Mouse (Mus musculus): ENCODE measurements at regions not wholly inside any gene's neighbourhood (a gene's known extent, or its start where the extent isn't known, plus 50 kb on each side); places are given as distances from the start of the nearest gene placed in this dataset.

DNA sequence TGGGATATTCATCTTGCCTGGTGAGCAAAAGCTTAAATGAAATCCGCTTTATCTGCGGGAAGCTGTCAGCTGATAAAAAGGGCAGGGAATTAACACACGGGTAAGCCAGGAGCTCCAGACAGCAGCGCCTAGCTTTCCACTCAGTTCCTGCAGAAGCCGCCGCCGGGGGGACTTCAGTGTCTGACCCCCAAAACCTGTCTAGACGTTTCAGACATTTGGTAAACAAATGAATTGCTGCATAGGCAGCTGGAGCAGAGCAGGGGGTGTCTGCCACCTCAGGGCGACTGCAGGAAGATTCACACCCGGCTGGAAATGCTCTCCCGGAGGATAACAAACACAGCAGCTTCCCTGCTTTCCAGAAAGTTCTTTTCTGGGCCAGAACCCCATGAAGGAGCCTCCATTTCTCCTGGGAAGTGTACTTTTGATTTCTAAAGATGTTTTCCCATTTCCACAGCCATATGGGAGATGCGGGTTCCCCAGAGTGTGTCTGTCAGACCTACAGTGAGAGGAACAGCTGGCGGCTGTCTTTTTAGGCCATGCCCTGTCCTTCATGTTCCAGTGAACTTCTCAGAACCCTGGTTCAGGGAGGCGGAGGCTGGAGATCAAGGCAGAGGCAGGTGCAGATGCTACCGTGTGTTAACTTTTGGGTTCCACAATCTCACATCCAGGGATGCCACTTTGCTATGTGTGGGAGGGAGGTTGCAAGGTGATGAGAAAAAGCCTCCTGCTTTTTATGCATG lies 58.7 kb upstream of the Pmepa1 start:
- no peak for ATAC-seq (ENCODE audit: low FRiP score)
- H3K4me2 ChIP-seq, result no peak overlapping the region
- H3K27me3 ChIP-seq (ENCODE audit: control insufficient read depth, insufficient read depth, low read length), result peaks cover 6% of the 10 kb centered on the region; the same call in 1 of the 2 replicates
- H3K4me1 ChIP-seq (ENCODE audit: control insufficient read depth, insufficient read depth, low read length), result peaks cover 31% of the 10 kb centered on the region
- peak overlapping the region; percentile 11; the same call in 1 of the 2 replicates for H3K27ac ChIP-seq (ENCODE audit: low read depth, low read length)
- no peak overlapping the region for H3K4me3 ChIP-seq (ENCODE audit: low read depth, low read length)
- no peak overlapping the region for H3K9ac ChIP-seq (ENCODE audit: low read length)
- no peaks in the 10 kb centered on the region for H3K36me3 ChIP-seq (ENCODE audit: control insufficient read depth, insufficient read depth, low read length)
- no peaks in the 10 kb centered on the region for H3K9me3 ChIP-seq (ENCODE audit: control insufficient read depth, low read length)
- peak; percentile 90 for DNase-seq (ENCODE audit: low spot score, missing footprints)
- WGBS, result 10% methylated on average over 15 of the region's 15 CpGs

DNA sequence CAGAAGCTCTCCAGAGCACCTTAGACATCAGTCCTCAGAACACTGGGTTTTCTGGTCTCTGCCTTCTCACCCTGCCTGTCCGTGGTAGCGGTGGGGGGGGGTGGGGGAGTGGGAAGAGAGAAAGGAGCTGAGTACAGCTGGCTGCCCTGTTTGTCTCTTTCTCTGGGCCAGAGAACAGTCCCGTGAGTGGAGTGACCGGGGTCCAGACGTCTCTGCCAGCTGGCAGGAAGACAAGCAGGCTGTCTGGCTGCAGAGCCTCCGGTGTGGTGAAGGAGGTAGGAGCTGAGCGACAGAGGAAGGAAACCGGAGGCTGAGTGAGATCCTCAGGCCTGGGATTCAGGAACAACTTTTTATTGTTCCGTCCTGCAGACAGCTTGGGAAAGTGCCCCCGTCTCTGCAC lies 59.5 kb upstream of the Pmepa1 start:
- Histone ChIP-seq H3K4me3 (ENCODE audit: low read depth, low read length) (no peak overlapping the region), H3K27me3 (ENCODE audit: control insufficient read depth, insufficient read depth, low read length) (peaks cover 6% of the 10 kb centered on the region; the same call in 1 of the 2 replicates), H3K4me1 (ENCODE audit: control insufficient read depth, insufficient read depth, low read length) (peaks cover 38% of the 10 kb centered on the region), H3K4me2 (no peak overlapping the region), H3K9ac (ENCODE audit: low read length) (peak overlapping the region; percentile 1; the same call in 1 of the 2 replicates), H3K36me3 (ENCODE audit: control insufficient read depth, insufficient read depth, low read length) (no peaks in the 10 kb centered on the region), H3K27ac (ENCODE audit: low read depth, low read length) (no peak overlapping the region), H3K9me3 (ENCODE audit: control insufficient read depth, low read length) (no peaks in the 10 kb centered on the region)
- ATAC-seq (ENCODE audit: low FRiP score) (peak; percentile 17; the same call in 1 of the 2 replicates), DNase-seq (ENCODE audit: low spot score, missing footprints) (peak; percentile 87)
- 29% methylated on average over 10 of the region's 10 CpGs for WGBS

DNA sequence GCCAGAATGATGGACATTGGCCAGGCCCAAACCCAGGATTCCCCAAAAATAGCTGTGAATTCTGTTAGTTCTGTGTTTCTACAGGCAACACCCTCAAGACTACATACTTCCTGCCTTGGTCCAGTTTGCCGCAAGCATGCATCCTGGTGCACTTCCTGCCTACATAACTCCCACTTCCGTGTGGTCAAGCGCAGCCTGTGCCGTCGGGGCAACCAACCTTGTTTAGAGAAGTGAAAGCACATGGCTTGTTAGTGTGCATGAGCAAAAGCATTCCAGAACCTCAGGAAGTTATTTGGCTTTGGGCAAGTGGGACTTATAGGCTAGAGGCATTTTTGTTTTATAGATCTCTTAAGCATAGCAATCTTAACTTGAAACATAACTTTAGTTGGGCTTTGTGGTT lies 61.3 kb upstream of the Pmepa1 start:
- H3K4me1 ChIP-seq (ENCODE audit: control insufficient read depth, insufficient read depth, low read length), result peaks cover 38% of the 10 kb centered on the region
- no peak overlapping the region for H3K4me3 ChIP-seq (ENCODE audit: low read depth, low read length)
- no peak for ATAC-seq (ENCODE audit: low FRiP score)
- no peaks in the 10 kb centered on the region for H3K36me3 ChIP-seq (ENCODE audit: control insufficient read depth, insufficient read depth, low read length)
- DNase-seq (ENCODE audit: low spot score, missing footprints), result no peak
- H3K27ac ChIP-seq (ENCODE audit: low read depth, low read length), result no peak overlapping the region
- no peak overlapping the region for H3K4me2 ChIP-seq
- 93% methylated on average over 5 of the region's 5 CpGs for WGBS
- H3K27me3 ChIP-seq (ENCODE audit: control insufficient read depth, insufficient read depth, low read length), result peaks cover 9% of the 10 kb centered on the region; the same call in 1 of the 2 replicates
- H3K9ac ChIP-seq (ENCODE audit: low read length), result no peak overlapping the region
- no peaks in the 10 kb centered on the region for H3K9me3 ChIP-seq (ENCODE audit: control insufficient read depth, low read length)

DNA sequence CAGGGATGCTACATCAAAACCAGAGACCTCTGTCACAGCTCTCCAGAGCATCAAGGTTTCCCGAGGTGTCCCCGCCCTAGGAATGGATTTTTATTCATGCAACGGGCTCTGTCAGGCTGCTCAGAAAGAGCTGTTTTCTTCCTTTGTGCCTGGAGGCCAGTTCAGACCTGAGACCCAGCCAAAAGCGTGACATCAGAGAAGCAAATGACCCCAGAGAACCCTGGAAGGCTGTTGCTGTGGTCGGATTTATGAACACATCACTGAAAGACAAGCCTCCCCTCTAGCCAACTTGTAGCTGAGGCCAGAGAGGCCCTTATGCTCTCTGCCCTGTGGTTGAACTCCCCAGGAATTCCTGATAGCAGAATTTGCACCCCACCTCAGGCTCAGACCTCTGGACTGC lies 62.3 kb upstream of the Pmepa1 start:
- DNase-seq (ENCODE audit: low spot score, missing footprints), result peak; percentile 77
- no peak overlapping the region for H3K27ac ChIP-seq (ENCODE audit: low read depth, low read length)
- H3K4me3 ChIP-seq (ENCODE audit: low read depth, low read length), result no peak overlapping the region
- 52% methylated on average over 5 of the region's 5 CpGs for WGBS
- no peaks in the 10 kb centered on the region for H3K36me3 ChIP-seq (ENCODE audit: control insufficient read depth, insufficient read depth, low read length)
- no peak for ATAC-seq (ENCODE audit: low FRiP score)
- H3K27me3 ChIP-seq (ENCODE audit: control insufficient read depth, insufficient read depth, low read length), result peaks cover 9% of the 10 kb centered on the region; the same call in 1 of the 2 replicates
- no peaks in the 10 kb centered on the region for H3K9me3 ChIP-seq (ENCODE audit: control insufficient read depth, low read length)
- peaks cover 38% of the 10 kb centered on the region for H3K4me1 ChIP-seq (ENCODE audit: control insufficient read depth, insufficient read depth, low read length)
- H3K9ac ChIP-seq (ENCODE audit: low read length), result no peak overlapping the region
- H3K4me2 ChIP-seq, result no peak overlapping the region

DNA sequence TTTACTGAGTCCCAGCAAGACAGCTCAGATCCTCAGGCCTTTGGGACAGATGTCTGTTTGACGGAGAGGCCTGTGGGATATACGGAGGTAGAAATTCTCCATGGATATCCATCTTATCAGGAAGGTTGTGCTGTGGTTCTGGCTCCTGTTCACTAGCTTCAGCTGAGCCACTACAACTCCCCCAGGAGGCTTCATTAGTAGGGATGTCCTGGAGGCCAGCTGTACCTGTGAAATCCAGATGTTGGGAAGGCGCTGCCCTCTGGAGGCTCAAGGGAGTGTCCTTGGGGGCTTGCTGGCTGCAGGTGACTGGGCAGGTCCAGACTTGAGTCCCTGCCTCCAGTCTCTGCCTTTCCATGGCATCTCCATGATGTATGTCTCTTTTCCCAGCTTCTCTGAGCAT lies 62.9 kb upstream of the Pmepa1 start:
- peaks cover 9% of the 10 kb centered on the region; the same call in 1 of the 2 replicates for H3K27me3 ChIP-seq (ENCODE audit: control insufficient read depth, insufficient read depth, low read length)
- H3K4me3 ChIP-seq (ENCODE audit: low read depth, low read length), result no peak overlapping the region
- no peak overlapping the region for H3K27ac ChIP-seq (ENCODE audit: low read depth, low read length)
- H3K9ac ChIP-seq (ENCODE audit: low read length), result no peak overlapping the region
- H3K4me2 ChIP-seq, result no peak overlapping the region
- peaks cover 1% of the 10 kb centered on the region; the same call in 1 of the 2 replicates for H3K9me3 ChIP-seq (ENCODE audit: control insufficient read depth, low read length)
- no peak for ATAC-seq (ENCODE audit: low FRiP score)
- peaks cover 35% of the 10 kb centered on the region for H3K4me1 ChIP-seq (ENCODE audit: control insufficient read depth, insufficient read depth, low read length)
- no peak for DNase-seq (ENCODE audit: low spot score, missing footprints)
- 61% methylated on average over 3 of the region's 3 CpGs for WGBS
- no peaks in the 10 kb centered on the region for H3K36me3 ChIP-seq (ENCODE audit: control insufficient read depth, insufficient read depth, low read length)

DNA sequence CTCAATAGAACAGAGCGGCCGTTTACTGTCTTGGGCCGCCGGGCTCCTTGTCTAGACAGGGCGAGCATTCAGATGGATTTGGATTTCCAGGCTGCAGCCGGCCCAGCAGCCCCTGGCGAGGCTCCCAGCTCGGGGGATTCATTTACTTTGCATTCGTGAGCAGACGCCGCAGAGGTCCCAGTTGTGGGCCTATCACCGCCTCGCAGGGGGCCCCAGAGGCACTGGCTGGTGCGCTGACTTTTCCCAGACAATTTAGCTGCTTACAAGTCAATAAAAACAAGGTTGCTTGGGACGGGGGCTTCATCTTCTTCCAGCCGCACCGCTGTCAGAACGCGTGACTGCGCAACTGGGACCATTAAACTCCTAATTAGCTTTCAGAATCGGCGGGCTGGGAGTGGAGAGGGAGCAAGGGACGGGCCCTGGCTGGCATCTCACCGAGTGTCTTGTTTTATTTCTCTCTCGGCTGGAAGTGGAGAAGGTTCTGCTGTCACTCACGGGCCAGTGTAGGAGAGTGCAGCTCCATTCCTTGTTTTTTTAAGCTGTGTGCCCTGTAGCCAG lies 63.8 kb upstream of the Pmepa1 start:
- under 1% methylated on average over 26 of the region's 26 CpGs for WGBS
- peaks cover 9% of the 10 kb centered on the region; the same call in 1 of the 2 replicates for H3K27me3 ChIP-seq (ENCODE audit: control insufficient read depth, insufficient read depth, low read length)
- peak overlapping the region; percentile 48 for H3K4me2 ChIP-seq
- peaks cover 25% of the 10 kb centered on the region for H3K4me1 ChIP-seq (ENCODE audit: control insufficient read depth, insufficient read depth, low read length)
- DNase-seq (ENCODE audit: low spot score, missing footprints), result no peak
- peak overlapping the region; percentile 45 for H3K9ac ChIP-seq (ENCODE audit: low read length)
- ATAC-seq (ENCODE audit: low FRiP score), result peak; percentile 76
- peak overlapping the region; percentile 14; the same call in 1 of the 2 replicates for H3K4me3 ChIP-seq (ENCODE audit: low read depth, low read length)
- H3K9me3 ChIP-seq (ENCODE audit: control insufficient read depth, low read length), result peaks cover 4% of the 10 kb centered on the region; the same call in 1 of the 2 replicates
- peak overlapping the region; percentile 30; the same call in 1 of the 2 replicates for H3K27ac ChIP-seq (ENCODE audit: low read depth, low read length)
- H3K36me3 ChIP-seq (ENCODE audit: control insufficient read depth, insufficient read depth, low read length), result no peaks in the 10 kb centered on the region

DNA sequence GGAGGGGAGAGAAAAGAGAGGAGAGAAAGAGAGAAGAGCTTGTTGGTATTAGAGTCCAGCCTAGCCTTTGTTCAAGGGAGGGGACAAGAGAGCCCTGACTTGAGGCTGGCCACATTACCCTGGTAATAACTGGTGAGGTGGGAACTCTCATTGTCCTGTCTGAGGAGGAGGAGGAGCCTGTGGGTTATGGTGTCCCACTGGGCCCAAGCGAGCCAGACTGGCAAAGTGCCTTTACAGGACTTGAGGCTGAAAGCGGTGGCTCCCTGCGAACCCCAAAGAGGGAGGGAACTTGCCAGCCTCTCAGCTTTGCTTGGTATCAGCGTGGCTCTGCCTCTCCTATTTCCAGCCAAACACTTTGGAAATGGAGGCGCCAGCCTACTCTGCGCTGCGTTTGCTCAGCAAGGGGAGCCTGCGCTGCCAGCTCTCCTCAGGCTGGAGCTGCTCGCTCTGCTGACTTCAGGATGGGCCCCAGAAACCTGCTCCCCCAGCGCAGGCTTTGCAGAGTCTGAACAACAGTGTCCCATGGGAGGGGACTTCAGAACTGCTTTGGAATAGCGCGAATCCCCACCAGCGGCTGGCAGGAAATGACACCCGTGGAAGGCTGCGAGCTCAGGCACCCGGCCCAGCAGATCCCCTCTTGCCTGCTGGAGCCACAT lies 66.4 kb upstream of the Pmepa1 start:
- DNase-seq (ENCODE audit: low spot score, missing footprints) (no peak), ATAC-seq (ENCODE audit: low FRiP score) (0 out of 2 replicates have a peak, but pooled peaks have one; percentile 8)
- H3K4me2 ChIP-seq, result no peak overlapping the region
- H3K9ac ChIP-seq (ENCODE audit: low read length), result no peak overlapping the region
- H3K9me3 ChIP-seq (ENCODE audit: control insufficient read depth, low read length), result peaks cover 4% of the 10 kb centered on the region; the same call in 1 of the 2 replicates
- H3K27me3 ChIP-seq (ENCODE audit: control insufficient read depth, insufficient read depth, low read length), result peaks cover 9% of the 10 kb centered on the region; the same call in 1 of the 2 replicates
- no peak overlapping the region for H3K27ac ChIP-seq (ENCODE audit: low read depth, low read length)
- 43% methylated on average over 16 of the region's 16 CpGs for WGBS
- no peak overlapping the region for H3K4me3 ChIP-seq (ENCODE audit: low read depth, low read length)
- peaks cover 12% of the 10 kb centered on the region; the same call in 1 of the 2 replicates for H3K4me1 ChIP-seq (ENCODE audit: control insufficient read depth, insufficient read depth, low read length)
- no peaks in the 10 kb centered on the region for H3K36me3 ChIP-seq (ENCODE audit: control insufficient read depth, insufficient read depth, low read length)

DNA sequence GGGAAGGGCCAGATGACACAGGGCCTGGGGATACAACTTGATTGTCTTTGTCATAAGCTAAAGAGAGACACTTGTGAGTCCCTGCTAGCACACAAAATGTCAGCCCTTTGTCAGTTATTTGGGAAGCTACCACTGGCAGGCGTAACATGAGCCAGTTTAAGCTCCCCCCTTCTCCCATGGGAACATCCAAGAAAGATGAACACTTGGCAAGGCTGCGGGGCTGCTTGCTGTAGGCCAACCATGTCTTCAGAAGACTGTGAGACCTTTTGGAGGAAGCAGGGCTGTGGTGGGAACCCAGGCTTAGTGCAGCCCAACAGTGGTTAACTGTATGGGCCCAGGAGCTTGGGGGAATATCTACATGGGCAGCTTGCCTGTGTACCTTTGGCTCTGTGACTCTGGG lies 67.3 kb upstream of the Pmepa1 start:
- ATAC-seq (ENCODE audit: low FRiP score), result no peak
- Histone ChIP-seq H3K36me3 (ENCODE audit: control insufficient read depth, insufficient read depth, low read length) (no peaks in the 10 kb centered on the region), H3K4me2 (no peak overlapping the region), H3K9ac (ENCODE audit: low read length) (no peak overlapping the region), H3K27ac (ENCODE audit: low read depth, low read length) (no peak overlapping the region), H3K4me3 (ENCODE audit: low read depth, low read length) (no peak overlapping the region), H3K4me1 (ENCODE audit: control insufficient read depth, insufficient read depth, low read length) (peaks cover 12% of the 10 kb centered on the region; the same call in 1 of the 2 replicates), H3K9me3 (ENCODE audit: control insufficient read depth, low read length) (peaks cover 4% of the 10 kb centered on the region; the same call in 1 of the 2 replicates), H3K27me3 (ENCODE audit: control insufficient read depth, insufficient read depth, low read length) (peaks cover 9% of the 10 kb centered on the region; the same call in 1 of the 2 replicates)
- WGBS, result 91% methylated on average over 2 of the region's 2 CpGs
- no peak for DNase-seq (ENCODE audit: low spot score, missing footprints)
